Mouse (Mus musculus) liver, adult 2 months (tissue): ENCODE results near the gene Unc13d.

Experiments used
- CTCF ChIP-seq: fragments of 200-500 bp; IDR thresholded peaks from 2 replicates; pipeline ENCODE4 v1.5.1; 2011; ENCODE audit warnings: low read depth, low read length, control low read depth
- POLR2A ChIP-seq: fragments of 200-500 bp; IDR thresholded peaks from 2 replicates; pipeline ENCODE4 v1.6.1; 2011; ENCODE audit warnings: low read length, control low read depth; ENCODE audit not compliant: insufficient read depth; ENCODE audit errors: extremely low read depth

GRCm38 (mm10) chr11:116045173-116045572 lies 32.6 kb downstream of the Unc13d start:
- TF ChIP-seq CTCF (no peak), POLR2A (no peak)
